Mouse (Mus musculus) bone marrow macrophage, adult 2 months (primary cell): ENCODE measurements around the gene Sulf2. TPM values are rescaled to one million over a fixed set of nuclear protein-coding genes. Genes with fewer than 3 reads are reported as not detected.
A peak's percentile ranks its signal among the peaks of the same experiment; 100 is the strongest.
"Not testable (repeated sequence)": the region's sequence is repeated elsewhere in the genome, so short reads cannot be mapped to it uniquely, and the experiment has no call there.

Experiments used
- H3K27ac ChIP-seq: 2 replicates; pipeline ENCODE4 v1.5.1; 2012; ENCODE audit warnings: low read depth, low read length; ENCODE audit not compliant: insufficient read depth
- H3K4me1 ChIP-seq: 2 replicates; pipeline ENCODE4 v1.6.1; 2012; ENCODE audit warnings: low read length; ENCODE audit not compliant: control insufficient read depth, insufficient read depth
- H3K4me3 ChIP-seq: 2 replicates; pipeline ENCODE4 v1.5.1; 2012; ENCODE audit warnings: mild to moderate bottlenecking, low read length, moderate library complexity; ENCODE audit not compliant: insufficient read depth
- CTCF ChIP-seq: IDR thresholded peaks from 2 replicates; pipeline ENCODE4 v1.5.1; 2012; ENCODE audit warnings: low read depth, mild to moderate bottlenecking, low read length, moderate library complexity
- POLR2A ChIP-seq: IDR thresholded peaks from 2 replicates; pipeline ENCODE4 v1.6.1; 2012; ENCODE audit warnings: mild to moderate bottlenecking, low read depth, low read length, borderline replicate concordance
- polyA plus RNA-seq: library from polyadenylated mRNA; stranded (reverse); fragments of >200 nt; gene quantifications from 2 replicates; pipeline ENCODE4 v1.2.4, GENCODE M21; 2012; ENCODE audit not compliant: missing spikeins, insufficient read depth, insufficient read length

Sulf2 gene
- polyA plus RNA-seq, 1 experiment = 77.0 TPM

GRCm38 (mm10) chr2:166092412-166092811 lies 63.1 kb downstream of the Sulf2 start:
- H3K27ac ChIP-seq = no peak overlapping the region
- peaks cover 2% of the 10 kb centered on the region; the same call in 1 of the 2 replicates for H3K4me1 ChIP-seq
- no peak overlapping the region for H3K4me3 ChIP-seq
- TF ChIP-seq POLR2A (no peak), CTCF (no peak)

GRCm38 (mm10) chr2:166091599-166091998 lies 63.9 kb downstream of the Sulf2 start:
- peaks cover 2% of the 10 kb centered on the region; the same call in 1 of the 2 replicates for H3K4me1 ChIP-seq
- H3K4me3 ChIP-seq = no peak overlapping the region
- no peak overlapping the region for H3K27ac ChIP-seq
- TF ChIP-seq POLR2A = no peak
- no peak for TF ChIP-seq CTCF

- TF ChIP-seq CTCF (no peak), POLR2A (no peak)
- Histone ChIP-seq H3K4me3 (no peak overlapping the region), H3K4me1 (peaks cover 2% of the 10 kb centered on the region; the same call in 1 of the 2 replicates), H3K27ac (no peak overlapping the region)
These were observed 65.3 kb downstream of the Sulf2 start for GRCm38 (mm10) chr2:166090131-166090581.

- H3K4me1 ChIP-seq = peaks cover 2% of the 10 kb centered on the region; the same call in 1 of the 2 replicates
- H3K27ac ChIP-seq = no peak overlapping the region
- TF ChIP-seq POLR2A = no peak
- TF ChIP-seq CTCF = no peak
- no peak overlapping the region for H3K4me3 ChIP-seq
These were observed 66.5 kb downstream of the Sulf2 start for GRCm38 (mm10) chr2:166088991-166089390.

GRCm38 (mm10) chr2:166086457-166087233 lies 68.8 kb downstream of the Sulf2 start:
- Histone ChIP-seq H3K4me1 (peaks cover 2% of the 10 kb centered on the region; the same call in 1 of the 2 replicates), H3K4me3 (no peak overlapping the region), H3K27ac (no peak overlapping the region)
- TF ChIP-seq POLR2A (no peak), CTCF (no peak)

- TF ChIP-seq CTCF (no peak), POLR2A (no peak)
- Histone ChIP-seq H3K4me1 (peaks cover 5% of the 10 kb centered on the region; the same call in 1 of the 2 replicates), H3K27ac (no peak overlapping the region), H3K4me3 (no peak overlapping the region)
These were observed 69.7 kb downstream of the Sulf2 start for GRCm38 (mm10) chr2:166085780-166086179.

GRCm38 (mm10) chr2:166084964-166085363 lies 70.5 kb downstream of the Sulf2 start:
- not testable (repeated sequence) for H3K27ac ChIP-seq, H3K4me1 ChIP-seq, H3K4me3 ChIP-seq
- TF ChIP-seq CTCF = peak; percentile 80

- H3K4me1 ChIP-seq = peaks cover 5% of the 10 kb centered on the region; the same call in 1 of the 2 replicates
- no peak overlapping the region for H3K4me3 ChIP-seq
- TF ChIP-seq POLR2A = no peak
- no peak for TF ChIP-seq CTCF
- no peak overlapping the region for H3K27ac ChIP-seq
These were observed 71.4 kb downstream of the Sulf2 start for GRCm38 (mm10) chr2:166084111-166084510.

- H3K27ac ChIP-seq = no peak overlapping the region
- TF ChIP-seq CTCF (no peak), POLR2A (no peak)
- H3K4me1 ChIP-seq = peaks cover 5% of the 10 kb centered on the region; the same call in 1 of the 2 replicates
- H3K4me3 ChIP-seq = no peak overlapping the region
These were observed 71.9 kb downstream of the Sulf2 start for GRCm38 (mm10) chr2:166083542-166084031.

- TF ChIP-seq POLR2A = no peak
- no peak for TF ChIP-seq CTCF
- H3K4me1 ChIP-seq = peaks cover 5% of the 10 kb centered on the region; the same call in 1 of the 2 replicates
- H3K27ac ChIP-seq = no peak overlapping the region
- H3K4me3 ChIP-seq = no peak overlapping the region
These were observed 72.8 kb downstream of the Sulf2 start for GRCm38 (mm10) chr2:166082661-166083060.
